ENCODE assay signal across 8 mouse cellular contexts in genomic region chr9:94534795-94535194, GRCm38 (mm10). TPM values are rescaled to one million over a fixed set of nuclear protein-coding genes. Genes with fewer than 3 reads are reported as not detected.
DNase-seq lines count a peak whose midpoint lies in the region; ATAC-seq and TF ChIP-seq lines count a peak whose summit lies in the region.

No protein-coding gene starts in this region.

- intact Hi-C loops in gastrocnemius, adult 2 months (cut with DNase I): loop anchor here (5.0 to 10.0 kb wide), 2 partner anchors 107 to 320 kb away; no protein-coding TSS in a partner anchor
- intact Hi-C loops in gastrocnemius, postnatal 36 days (cut with DNase I): loop anchor here (2.0 to 5.0 kb wide), 2 partner anchors 14 to 78 kb away; no protein-coding TSS in a partner anchor

- peaks cover 25% of the 10 kb centered on the region for H3K4me1 ChIP-seq in lung, embryonic 15.5 days
- peaks cover 3% of the 10 kb centered on the region; the same call in 1 of the 2 replicates for H3K4me1 ChIP-seq in lung, adult 2 months (ENCODE audit: control insufficient read depth, insufficient read depth, low read length)
- H3K4me1 ChIP-seq in hindbrain, embryonic 14.5 days (replicated peaks; ENCODE audit: control insufficient read depth, insufficient read depth, low read length): peaks cover 18% of the 10 kb centered on the region
- peaks cover 42% of the 10 kb centered on the region for H3K4me1 ChIP-seq in neural tube, embryonic 13.5 days (replicated peaks)

- H3K36me3 ChIP-seq in lung, embryonic 15.5 days: no peaks in the 10 kb centered on the region
- H3K36me3 ChIP-seq in hindbrain, embryonic 14.5 days (replicated peaks; ENCODE audit: control insufficient read depth, insufficient read depth): no peaks in the 10 kb centered on the region
- no peaks in the 10 kb centered on the region for H3K36me3 ChIP-seq in neural tube, embryonic 13.5 days

- H3K27ac ChIP-seq in gastrocnemius, adult 2 months: 0 out of 2 replicates have a peak overlapping the region, but pooled peaks have one; percentile 28
- H3K27ac ChIP-seq in lung, embryonic 15.5 days: no peak overlapping the region
- H3K27ac ChIP-seq in hindbrain, embryonic 14.5 days: no peak overlapping the region
- no peak overlapping the region for H3K27ac ChIP-seq in neural tube, embryonic 13.5 days (replicated peaks)

- ATAC-seq in lung, embryonic 15.5 days (ENCODE audit: borderline replicate concordance, extremely low read depth, low FRiP score, low TSS enrichment): no peak
- ATAC-seq in hindbrain, embryonic 14.5 days (ENCODE audit: low FRiP score): no peak
- no peak for ATAC-seq in neural tube, embryonic 13.5 days (ENCODE audit: low read depth)

- no peak overlapping the region for H3K9ac ChIP-seq in lung, embryonic 15.5 days
- peak overlapping the region; percentile 85 for H3K9ac ChIP-seq in hindbrain, embryonic 14.5 days
- peak overlapping the region; percentile 82; the same call in 1 of the 2 replicates for H3K9ac ChIP-seq in neural tube, embryonic 13.5 days

- TF ChIP-seq CTCF in gastrocnemius, adult 2 months (IDR thresholded peaks at IDR 0.05): peak; percentile 52
- no peak for TF ChIP-seq CTCF in lung, adult 2 months (IDR thresholded peaks at IDR 0.05; ENCODE audit: insufficient read depth, low read length)

- H3K4me3 ChIP-seq in gastrocnemius, adult 2 months: peak overlapping the region; percentile 78
- H3K4me3 ChIP-seq in lung, embryonic 15.5 days: peak overlapping the region; percentile 90
- H3K4me3 ChIP-seq in lung, adult 2 months (replicated peaks; ENCODE audit: extremely low read depth, low read depth, low read length): no peak overlapping the region
- H3K4me3 ChIP-seq in hindbrain, embryonic 14.5 days (replicated peaks; ENCODE audit: low read length): peak overlapping the region; percentile 88
- H3K4me3 ChIP-seq in neural tube, embryonic 13.5 days: peak overlapping the region; percentile 86

- no peaks in the 10 kb centered on the region for H3K9me3 ChIP-seq in lung, embryonic 15.5 days
- no peaks in the 10 kb centered on the region for H3K9me3 ChIP-seq in hindbrain, embryonic 14.5 days (ENCODE audit: control insufficient read depth, low read length)
- H3K9me3 ChIP-seq in neural tube, embryonic 13.5 days: no peaks in the 10 kb centered on the region

- H3K4me2 ChIP-seq in lung, embryonic 15.5 days: peak overlapping the region; percentile 89
- peak overlapping the region; percentile 71 for H3K4me2 ChIP-seq in hindbrain, embryonic 14.5 days (replicated peaks)
- H3K4me2 ChIP-seq in neural tube, embryonic 13.5 days: peak overlapping the region; percentile 80

- no peak for DNase-seq in gastrocnemius, adult 2 months
- no peak for DNase-seq in gastrocnemius, postnatal 36 days
- no peak for DNase-seq in lung, adult 2 months
- DNase-seq in hindbrain, embryonic 14.5 days (ENCODE audit: low spot score): peak; percentile 65
- DNase-seq in gastrocnemius, postnatal 25 days: no peak
- no peak for DNase-seq in frontal cortex, postnatal 25 days (ENCODE audit: low spot score in 2 of 2)

- no peak for TF ChIP-seq POLR2A in lung, adult 2 months (IDR thresholded peaks at IDR 0.05; ENCODE audit: borderline replicate concordance, extremely low read depth, low read depth, low read length)

- no peaks in the 10 kb centered on the region for H3K27me3 ChIP-seq in lung, embryonic 15.5 days
- H3K27me3 ChIP-seq in hindbrain, embryonic 14.5 days (ENCODE audit: control insufficient read depth, insufficient read depth, low read length): no peaks in the 10 kb centered on the region
- H3K27me3 ChIP-seq in neural tube, embryonic 13.5 days: no peaks in the 10 kb centered on the region

RNA-seq across cellular contexts. Expression of gene 1190002N15Rik, which starts 3.1 kb away (rescaled TPM):
- total RNA-seq in gastrocnemius, adult 2 months (2021): 1 to 10 TPM; 3.5 to 5.7 TPM
- total RNA-seq in gastrocnemius, postnatal 36 days (2021): 1 to 10 TPM; 4.1 to 4.7 TPM
- polyA plus RNA-seq in lung, embryonic 15.5 days (2015; fragmentation: Nextera tagmentation; extraction: Ambion mirVana): 26.0 and 29.0 TPM in 2 replicates
- 52.6 and 60.7 TPM in 2 replicates for polyA plus RNA-seq in lung, adult 2 months (2012; rRNA removed)
- polyA plus RNA-seq in hindbrain, embryonic 14.5 days (2014; fragmentation: Nextera tagmentation; extraction: Ambion mirVana): 12.8 and 13.2 TPM in 2 replicates
- 11.5 and 13.9 TPM in 2 replicates for polyA plus RNA-seq in neural tube, embryonic 13.5 days (2015; fragmentation: Nextera tagmentation; extraction: Ambion mirVana)
- total RNA-seq in gastrocnemius, postnatal 25 days (2021): 1 to 10 TPM; 5.3 to 5.4 TPM
